Mouse (Mus musculus) adrenal gland, adult 8-10 months (tissue): ENCODE measurements around the gene Cog5. TPM values are rescaled to one million over a fixed set of nuclear protein-coding genes. Genes with fewer than 3 reads are reported as not detected.

Experiments used
- DNase-seq: peaks from one replicate; pipeline ENCODE4 v3.0.0; 2022
- total RNA-seq, 4 experiments: library from RNA; stranded (reverse); gene quantifications; 2 replicates each; pipeline ENCODE4 v1.2.4; 2022

Cog5 gene
- total RNA-seq, 4 experiments from 2014 or later = 42.0 to 59.9 (median 57.2) TPM

DNA sequence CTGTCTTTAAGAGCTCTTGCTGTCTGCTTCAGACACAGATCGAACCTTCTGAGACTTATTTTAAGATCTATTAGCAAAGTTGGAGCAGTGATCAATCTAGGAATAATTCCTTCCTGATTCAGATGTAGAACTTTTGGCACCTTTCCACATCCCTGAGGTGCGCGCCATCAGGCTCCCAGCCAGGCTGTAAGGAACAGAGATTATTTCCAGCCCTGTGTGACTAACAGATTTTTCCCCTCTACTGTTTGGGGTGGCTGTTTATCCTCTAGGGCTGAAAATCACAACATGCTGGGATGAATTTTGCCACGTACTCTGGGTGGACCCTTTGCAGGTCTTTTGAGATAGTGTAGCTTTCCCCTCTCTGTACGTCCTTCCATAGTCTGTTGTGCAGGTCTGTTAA is 170.2 kb downstream of the Cog5 start:
- no peak for DNase-seq

DNA sequence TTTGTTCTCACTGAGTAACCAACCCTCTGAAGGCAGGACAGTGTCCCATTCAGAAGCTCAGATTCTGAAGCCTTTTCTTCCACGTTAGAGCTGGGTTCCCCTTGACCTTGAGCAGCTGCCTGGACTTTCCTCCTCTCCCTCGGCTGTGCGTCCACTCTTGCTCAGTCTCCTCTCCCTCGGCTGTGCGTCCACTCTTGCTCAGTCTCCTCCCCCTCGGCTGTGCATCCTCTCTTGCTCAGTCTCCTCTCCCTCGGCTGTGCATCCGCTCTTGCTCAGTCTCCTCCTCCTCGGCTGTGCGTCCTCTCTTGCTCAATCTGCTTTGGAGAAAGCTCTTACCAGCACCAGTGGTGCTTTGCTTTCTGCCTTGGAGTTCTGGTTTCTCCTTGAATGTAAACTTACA is 171.2 kb downstream of the Cog5 start:
- no peak for DNase-seq

DNA sequence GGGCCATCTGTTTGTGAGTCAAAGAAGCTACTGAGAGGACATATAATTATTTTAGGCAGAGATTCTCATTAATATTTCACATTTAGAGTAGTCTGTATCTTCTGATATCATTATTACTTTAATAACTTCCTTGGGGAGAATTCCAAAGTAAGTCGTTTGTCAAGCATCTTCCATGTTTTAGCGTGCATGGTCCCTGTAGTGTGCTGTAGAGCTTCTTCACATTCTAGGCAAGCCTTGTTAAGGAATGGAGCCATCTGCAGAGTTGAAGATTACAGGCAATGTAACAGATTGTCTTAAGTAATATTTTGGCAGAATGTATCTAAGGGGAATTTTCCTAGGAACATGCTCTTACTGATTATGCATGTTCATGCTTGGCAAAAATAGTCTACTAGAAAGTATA is 171.8 kb downstream of the Cog5 start:
- DNase-seq = no peak

DNA sequence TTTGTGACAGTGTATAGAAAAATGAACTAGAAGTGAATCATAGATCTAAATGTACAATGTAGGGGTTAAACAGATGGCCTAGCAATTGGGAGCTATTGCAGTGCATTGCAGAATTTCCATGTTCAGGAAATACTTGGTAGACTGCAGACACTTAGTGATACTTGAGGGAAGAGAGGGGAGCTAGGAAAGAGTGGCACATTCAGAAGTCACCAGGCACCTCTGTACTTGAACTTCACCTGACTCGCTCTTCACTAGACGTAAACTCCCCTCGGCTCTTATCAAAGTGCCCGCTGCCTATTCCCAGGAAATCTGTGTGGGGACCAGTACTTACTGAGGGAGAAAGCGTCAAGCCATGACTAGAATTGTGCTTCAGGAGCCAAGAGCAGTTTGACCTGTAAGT is 180.8 kb downstream of the Cog5 start:
- DNase-seq = no peak

DNA sequence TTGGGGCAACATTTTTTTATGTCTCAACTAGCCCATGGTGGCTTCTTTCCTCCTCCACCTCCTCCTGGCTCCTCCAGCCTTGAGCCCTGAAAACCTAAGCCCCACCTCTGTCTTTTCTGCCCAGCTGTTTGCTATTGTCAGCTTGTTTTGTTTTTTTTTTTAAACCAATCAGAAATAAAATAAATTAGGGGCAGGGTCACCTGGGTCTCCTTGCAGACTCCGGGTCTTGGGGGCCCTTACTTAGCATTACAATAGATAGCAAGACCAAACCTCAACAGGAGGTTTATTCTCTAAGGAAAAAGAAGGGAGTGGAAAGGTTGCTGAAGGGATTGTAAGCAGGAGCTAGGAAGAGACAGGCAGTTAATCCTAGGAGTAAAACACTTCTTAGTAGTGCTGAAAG is 181.5 kb downstream of the Cog5 start:
- DNase-seq = no peak

DNA sequence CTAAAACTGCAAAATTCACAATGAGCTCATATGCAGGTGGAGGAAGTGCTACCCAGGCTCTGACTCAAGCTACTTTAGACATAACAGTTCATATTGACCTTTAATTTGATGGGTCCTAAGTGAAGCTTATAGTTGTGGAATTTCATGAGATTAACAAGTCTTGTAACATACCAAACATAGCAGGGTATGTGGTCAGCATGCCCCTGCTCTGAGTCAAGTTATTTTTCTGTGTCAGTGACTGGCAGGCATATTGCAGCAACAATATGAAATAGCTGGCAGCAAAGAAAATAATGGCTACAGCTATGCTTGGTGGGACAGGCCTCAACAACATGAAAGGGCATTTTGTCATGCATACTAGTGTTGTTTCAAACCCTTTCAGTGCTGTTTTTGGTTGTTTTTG is 183.9 kb downstream of the Cog5 start:
- no peak for DNase-seq

DNA sequence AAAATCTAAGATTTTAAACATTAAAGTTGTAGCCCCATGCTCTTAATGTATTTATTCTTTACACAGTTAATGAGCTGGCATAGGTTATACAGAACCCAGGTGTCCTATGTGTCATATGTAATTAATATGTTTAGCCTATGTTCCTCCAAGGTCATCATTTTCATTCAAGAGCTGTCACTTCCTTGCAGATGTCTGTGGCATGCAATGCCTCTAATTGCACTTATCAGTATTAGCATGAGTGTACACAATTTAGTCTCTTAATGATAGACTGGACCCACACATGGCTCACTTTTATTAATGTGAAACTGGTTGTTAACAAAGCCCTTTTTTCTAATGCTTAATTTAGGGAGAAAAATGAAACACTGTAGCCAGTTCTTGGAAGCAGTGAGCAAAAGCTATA is 184.6 kb downstream of the Cog5 start:
- DNase-seq = no peak

DNA sequence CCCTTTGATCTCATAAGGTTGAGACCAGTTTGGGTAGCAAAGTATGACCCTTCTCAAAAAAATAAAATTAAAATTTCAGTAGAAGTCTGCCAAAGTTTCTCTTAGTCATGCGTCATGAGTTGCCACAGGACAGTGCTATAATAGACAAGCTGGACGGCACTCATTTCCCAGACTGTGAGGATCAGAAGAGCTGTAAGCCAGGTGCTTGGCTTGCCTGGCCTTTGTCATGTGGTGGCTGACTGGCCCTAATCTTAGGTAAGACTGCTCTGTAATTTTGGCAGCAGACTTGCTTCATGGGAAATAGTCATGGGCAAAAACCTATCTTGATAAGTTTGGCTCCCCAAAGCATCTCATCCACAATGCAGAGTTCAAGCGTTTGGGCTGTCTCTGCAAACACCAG is 191.4 kb downstream of the Cog5 start:
- DNase-seq = no peak

DNA sequence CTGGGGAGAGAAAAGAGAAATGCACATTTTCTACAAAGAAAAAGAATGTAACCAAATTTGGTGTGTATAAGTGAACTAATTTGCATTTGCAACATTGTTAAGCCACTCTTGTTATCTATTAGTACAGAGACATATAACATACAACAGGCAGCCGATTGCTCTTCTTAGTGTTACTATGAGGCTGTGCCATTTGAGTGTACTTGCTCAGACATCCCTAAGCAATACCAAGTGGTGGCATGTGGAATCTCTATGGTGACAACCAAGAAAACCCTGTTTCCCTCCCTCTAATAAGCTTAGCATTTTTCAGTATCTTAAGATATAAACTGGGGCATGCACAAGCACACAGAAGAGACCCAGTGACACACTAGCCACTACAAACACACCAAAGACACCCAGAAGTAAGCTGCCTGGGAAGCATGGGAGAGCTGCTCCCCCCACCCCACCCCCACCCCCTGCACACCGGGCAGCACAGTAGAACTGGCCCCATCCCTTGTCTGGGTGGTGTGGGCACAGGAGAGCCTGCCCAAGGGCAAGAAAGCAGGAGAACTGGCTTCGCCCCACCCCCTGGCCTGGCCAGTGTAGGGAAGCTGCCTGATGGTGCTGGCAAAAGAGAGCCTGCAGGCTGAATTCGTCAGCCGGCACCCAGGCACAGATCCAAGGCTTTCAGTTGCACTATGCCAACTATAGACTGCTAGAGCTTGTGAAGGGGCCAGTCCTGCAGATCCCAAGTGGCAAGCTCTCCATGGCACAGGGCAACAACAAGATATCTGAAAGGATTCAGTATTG is 194.2 kb downstream of the Cog5 start:
- DNase-seq = peak; percentile 39

DNA sequence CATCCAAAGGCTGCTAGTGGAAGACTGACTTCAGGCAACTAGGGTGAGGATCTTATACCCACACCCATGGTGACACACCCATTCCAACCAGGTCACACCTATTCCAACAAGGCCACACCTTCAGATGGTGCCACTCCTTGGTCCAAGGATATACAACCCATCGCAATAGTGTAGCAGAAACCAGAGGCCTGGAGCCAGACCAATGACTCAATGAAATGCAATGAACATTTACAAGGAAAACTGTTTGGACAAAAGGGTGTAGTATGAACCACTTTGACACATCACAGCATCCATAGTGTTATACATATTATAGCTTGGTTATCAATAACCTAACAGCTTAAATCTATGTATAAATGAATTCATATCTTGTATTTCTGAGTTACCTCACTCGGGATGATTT is 194.9 kb downstream of the Cog5 start:
- no peak for DNase-seq

DNA sequence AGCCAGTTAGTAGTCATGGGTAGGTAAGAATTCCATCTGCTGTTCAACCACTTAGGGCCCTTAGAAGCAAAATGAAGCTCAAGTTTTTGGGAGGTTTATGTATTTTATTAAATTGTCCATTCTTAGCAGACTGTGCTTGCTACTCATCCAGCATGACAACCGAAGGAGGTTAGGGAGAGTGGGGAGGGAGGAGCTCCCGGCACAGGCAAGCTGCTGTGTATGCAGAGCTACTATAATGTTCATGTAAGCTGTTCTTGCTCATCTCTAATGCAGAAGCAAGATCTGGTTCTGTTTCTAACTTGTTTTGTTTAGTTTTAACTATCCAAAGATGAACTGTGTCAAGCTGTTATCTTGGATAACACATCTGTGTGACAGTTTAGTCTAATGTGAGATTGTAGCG is 199.4 kb downstream of the Cog5 start:
- DNase-seq = no peak

DNA sequence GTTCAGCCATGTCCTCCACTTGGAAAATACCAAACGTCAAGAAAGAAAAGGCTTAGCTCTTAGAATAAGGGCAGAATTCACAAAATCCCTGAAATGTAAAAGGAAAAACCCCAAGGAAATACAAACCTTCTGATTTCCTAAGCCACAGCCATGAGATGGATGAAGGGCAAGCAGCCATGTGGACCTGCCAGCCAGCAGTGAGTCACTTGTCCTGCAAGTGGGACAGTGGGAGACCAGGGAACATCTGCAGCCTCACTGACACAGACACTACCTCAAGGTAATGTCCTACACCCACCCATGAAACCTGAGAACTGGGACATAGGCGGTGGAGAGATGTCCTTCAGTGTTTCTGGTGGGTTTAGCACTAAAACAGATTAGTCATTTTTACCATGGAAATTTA is 200.1 kb downstream of the Cog5 start:
- peak; percentile 19 for DNase-seq

DNA sequence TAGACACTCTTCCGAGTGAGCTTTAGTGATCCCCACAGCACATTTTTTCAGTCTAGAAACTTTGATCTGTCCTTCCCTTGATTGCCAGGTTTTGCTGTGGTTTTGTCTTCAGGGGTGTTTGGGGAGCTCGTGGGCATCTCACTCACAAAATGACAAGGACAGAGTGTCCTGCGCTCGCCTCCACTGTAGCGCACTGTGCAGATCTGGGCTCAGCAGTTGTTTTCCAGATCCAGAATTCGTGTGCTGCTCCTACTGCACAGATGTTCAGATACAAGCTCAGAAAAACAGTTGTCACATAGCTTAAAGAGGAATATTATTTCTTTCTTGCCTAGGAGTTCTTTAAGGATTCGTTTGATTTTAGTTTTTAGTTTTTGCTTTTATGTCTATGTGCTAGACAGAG is 203.1 kb downstream of the Cog5 start:
- DNase-seq = no peak

DNA sequence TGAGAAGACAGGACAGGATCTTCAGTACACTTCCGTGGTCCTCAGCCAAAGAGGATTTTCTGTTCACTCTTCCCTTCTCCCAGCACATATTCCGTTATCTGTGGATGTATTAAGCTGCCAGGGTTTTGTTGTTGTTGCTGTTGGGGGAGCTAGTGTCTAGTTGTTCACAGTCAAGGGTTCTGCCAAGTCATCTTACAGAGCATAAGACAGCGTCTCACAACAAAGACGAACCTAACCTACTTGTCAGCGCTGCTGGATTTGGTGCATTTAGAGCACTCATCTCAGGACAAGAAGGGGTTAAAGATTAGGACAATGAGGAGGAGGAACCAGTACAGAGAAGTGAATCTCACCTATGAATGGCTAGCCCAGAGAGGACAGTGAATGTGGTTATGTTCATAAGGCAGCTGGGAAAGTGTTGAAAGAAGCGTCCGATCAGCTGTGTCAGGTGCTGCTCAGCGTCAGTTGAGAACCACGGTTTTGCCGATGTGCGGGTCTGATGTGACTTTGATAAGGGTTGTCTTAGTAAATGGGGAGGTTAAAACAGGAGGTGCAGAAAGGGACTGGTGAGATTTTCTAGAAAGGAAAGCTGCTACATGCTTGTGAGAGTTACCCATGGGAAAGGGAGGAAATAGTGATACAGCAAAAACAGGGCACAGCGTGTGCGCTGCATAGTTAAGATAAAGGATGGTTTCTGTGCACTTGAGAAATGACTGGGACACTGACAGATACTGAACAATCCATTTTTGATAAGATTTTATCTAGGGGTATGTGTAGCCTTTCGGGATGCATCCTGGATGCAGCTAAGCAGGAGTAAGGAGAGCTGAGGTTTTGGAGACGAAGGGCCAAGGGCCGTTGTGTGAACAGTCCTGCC is 208.2 kb downstream of the Cog5 start:
- no peak for DNase-seq

DNA sequence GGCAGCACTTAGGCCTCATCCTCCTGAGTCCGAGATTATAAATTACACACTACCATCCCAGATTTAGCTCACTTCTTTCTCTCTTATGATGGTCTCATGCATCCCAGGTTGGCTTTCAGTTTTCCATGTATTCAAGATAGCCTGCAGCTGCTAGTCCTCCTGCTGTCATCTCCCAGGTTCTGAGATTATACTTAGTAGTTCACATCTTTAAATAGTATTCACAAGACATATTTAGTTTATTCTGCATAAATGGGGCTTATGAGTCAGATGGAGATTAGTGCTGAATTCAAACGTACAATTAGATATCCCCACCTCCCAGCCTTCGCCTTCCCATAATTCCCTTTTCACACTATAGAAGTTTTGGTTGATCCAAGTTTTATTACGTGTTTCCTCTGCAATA is 222.1 kb downstream of the Cog5 start:
- no peak for DNase-seq

DNA sequence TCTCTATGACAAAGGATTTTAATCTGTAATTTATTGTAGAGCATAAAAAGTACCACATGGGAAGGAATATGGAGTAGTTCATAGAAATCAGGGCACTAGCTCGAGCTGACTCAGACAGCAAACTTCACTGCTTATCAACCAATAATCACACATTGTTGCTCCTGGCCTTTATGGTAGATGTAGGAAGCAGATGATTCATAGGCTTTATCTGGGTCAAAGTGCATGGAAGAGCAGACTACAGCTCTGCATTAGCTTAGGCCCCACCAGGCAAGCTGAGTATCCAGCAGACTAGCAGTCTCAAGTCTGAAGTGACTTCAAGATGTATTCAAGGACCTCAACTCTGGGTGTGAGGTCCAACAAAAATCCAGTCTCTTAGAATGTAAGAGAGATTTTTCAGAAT is 228.1 kb downstream of the Cog5 start:
- no peak for DNase-seq

DNA sequence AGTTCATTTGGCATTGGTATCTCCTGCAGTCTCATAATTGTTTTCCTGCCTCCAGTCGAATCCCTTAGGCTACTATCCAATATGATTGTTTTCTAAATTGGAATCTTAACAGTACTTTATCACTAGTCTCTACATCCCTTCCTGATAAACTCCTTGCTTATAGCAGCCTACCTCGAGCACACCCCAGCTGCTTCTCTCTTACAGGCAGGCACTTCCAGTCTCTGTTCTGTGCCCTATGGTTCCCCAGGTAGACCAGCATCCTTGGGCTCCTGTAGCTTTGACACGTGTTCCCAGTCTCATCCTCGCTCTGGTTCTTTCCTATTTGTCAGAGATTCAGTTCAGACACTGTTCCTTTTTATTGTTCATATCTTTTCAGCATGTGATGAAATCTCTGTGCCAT is 229.7 kb downstream of the Cog5 start:
- no peak for DNase-seq

DNA sequence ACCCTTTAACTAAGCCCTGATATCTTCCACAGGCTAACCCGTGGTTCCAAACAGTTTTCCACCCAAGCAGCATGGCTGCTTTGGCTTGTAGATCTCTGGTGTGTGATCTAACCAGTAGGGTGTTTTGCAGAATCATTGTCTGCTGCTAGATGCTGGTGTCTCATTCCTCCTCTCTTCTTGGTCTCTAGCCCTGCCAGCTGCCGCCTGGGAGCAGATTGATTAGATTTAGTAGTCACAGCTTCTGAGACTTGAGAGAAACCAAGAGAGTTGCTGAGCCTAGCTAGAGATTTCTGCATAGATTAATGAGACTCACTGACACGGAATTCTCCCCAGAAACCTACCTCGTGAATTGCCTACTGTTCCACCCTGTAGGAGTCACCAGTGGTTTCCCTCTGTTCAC is 230.4 kb downstream of the Cog5 start:
- no peak for DNase-seq

DNA sequence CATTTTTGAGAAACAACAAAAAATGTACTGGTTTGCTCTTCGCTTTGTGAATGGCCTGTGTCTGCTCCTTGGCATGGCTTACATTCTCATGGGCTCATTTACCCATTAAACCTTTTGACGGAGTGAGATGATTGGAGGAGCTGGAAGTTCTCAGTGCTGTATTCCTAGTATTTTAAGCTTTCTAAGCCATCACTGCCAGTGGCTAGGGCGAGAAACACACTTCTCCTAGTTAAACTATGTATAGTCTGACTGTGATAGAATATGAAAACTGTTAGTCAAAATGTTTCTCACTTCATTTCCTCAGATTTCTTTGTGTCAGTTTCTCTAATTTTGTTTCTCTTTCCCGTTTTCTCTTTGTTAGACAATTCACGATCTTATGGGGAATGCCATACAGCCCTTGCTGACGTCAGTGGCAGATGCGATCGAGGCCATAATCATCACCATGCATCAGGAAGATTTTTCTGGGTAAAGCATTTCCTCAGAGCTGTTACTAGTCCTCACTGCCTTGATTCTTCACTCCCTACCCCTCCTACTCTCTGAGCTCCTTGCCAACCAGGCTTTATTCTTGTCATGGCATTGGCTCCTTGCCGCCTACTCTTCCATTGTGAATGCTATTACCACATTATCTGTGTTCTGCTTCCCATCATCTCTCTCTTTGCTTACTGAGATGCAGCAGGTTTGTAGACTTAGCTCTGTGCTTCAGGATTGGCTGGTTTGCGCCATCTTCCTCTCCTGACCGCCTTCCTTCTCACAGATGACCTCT is 231.4 kb downstream of the Cog5 start:
- DNase-seq = no peak

DNA sequence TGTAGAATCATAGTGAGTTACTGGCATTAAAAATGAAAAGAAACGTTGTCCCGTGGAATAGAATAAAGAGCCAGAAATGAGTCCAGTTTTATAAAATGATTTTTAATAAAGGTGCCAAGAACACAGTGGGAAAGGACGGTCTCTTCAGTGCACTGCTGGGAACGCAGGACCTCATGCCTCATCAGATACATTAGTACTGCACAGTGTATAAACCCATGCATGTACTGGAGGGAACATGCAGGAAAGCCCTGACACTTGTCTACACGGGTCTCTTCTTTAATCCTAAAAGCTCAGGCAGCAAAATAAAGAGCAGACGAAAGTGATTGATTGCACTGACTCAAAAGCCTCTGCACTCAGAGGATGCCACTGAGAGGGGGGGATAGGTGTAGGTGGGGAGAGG is 236.0 kb downstream of the Cog5 start:
- DNase-seq = no peak

DNA sequence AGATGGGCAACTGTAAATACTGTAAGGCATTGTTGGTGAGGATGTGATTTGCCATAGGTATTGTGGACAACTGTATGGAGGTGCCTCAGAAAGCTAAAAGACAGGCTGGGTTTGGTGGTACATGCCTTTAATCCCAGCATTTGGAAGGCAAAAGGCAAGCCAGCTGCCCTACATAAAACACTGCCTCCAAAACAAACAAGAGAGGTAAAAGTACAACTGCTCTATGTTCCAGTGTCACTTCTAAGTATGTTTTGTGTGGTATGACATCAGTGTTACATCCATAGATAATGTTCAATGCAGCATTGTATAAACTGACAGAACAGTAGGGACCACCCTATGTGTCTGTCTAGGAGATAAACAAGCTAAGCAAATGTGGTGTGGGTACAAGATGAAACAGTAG is 237.4 kb downstream of the Cog5 start:
- no peak for DNase-seq

DNA sequence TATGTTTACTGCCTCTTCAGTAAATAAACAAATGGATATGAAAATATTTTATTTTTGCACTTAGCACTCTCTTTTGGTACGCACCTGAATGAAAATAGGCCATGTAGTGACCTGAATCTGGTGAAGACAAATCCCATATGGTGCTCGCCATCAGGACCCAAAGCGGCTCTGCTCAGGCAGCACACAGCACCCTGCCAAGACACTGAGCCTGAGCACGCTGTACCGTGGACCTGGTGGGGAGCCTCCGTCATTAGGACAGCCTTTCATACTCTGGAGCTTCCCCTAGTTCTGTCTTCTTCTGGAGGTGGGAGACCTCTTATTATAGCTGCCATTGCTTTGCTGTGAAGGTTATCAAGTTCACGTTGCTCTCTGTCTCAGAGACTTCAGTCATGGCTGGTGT is 238.1 kb downstream of the Cog5 start:
- DNase-seq = no peak

DNA sequence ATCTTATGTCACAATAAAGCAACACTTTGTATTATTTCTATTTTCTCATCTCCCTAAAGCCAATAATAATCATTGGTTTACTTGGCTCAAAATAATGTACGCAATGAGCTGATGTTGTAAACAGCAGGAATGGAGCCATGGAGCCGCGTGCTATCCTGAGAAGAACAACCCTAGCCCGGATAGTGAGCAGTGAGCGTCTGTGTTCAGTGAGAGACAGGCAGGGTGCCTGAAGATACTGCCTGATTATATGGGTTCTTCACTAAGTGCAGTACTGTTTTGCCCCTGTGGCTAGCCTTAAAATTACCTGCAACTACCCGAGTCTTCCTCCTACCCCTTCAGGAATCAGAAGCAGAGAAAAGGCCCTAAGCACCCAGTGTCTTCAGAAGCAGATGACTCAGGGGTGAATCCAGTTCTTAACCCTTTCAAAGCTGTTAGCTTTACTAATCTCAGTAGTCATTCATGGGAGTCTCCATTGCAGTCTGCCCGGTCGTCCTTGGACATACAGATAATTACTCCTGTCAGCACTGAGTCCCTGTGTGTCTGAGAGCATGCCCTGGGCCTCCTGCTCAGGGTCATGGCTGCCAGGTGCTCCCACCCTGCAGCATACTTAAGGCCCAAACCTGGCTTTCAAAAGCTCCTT is 240.5 kb downstream of the Cog5 start:
- DNase-seq = no peak
